Mouse (Mus musculus) C2C12 (cell line): Measurements from ENCODE around the gene Ppcdc.

Experiments used
- CEBPB ChIP-seq: IDR thresholded peaks from one replicate; pipeline ENCODE4 v1.6.1; 2011; ENCODE audit warnings: low read depth, mild to moderate bottlenecking, control low read depth, moderate library complexity
- CTCF ChIP-seq: IDR thresholded peaks from one replicate; pipeline ENCODE4 v1.5.1; 2011; ENCODE audit not compliant: control insufficient read depth, insufficient read depth, insufficient read length
- MAX ChIP-seq: IDR thresholded peaks from one replicate; pipeline ENCODE4 v1.6.1; 2011; ENCODE audit warnings: mild to moderate bottlenecking, control low read depth
- MYOD1 ChIP-seq: IDR thresholded peaks from one replicate; pipeline ENCODE4 v1.6.1; 2011; ENCODE audit warnings: low read depth; ENCODE audit not compliant: control insufficient read depth, insufficient read length
- USF1 ChIP-seq: IDR thresholded peaks from one replicate; pipeline ENCODE4 v1.6.1; 2011; ENCODE audit warnings: low read depth, mild to moderate bottlenecking, control low read depth, moderate library complexity

DNA sequence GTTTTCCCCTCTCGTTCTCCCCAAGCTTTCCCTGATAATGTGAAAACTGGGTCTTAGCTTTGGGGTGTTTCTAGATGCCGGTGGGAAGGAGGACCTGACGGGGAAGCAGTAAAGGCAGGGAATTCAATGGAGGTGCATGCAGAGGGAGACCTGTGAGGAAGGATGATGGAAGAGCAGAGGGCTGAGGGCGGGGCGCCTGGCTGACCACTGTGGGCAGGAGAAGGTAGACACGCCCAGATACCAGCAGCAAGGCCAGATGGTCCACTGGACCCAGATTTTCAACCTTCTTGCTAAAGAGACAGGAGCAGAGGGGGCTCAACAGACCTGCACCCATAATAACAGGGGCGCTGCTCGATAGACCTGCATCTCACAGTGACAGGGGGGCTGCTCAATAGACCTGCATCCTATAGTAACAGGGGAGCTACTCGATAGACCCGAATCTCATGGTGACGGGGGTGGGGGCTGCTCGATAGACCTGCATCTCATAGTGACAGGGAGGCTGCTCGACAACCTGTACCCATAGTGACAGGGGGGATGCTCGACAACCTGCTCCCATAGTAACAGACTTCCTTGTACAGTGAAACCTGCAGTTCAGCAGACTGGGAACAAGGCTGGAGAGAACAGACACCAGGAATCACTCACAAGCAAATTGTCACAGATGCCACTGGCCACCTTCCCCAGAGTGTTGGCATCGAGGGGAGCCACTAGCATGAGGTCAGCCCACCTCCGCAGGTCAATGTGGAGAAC, 20.2 kb downstream of the Ppcdc start:
- TF ChIP-seq CTCF: no peak
- no peak for TF ChIP-seq USF1
- no peak for TF ChIP-seq MAX
- TF ChIP-seq CEBPB: no peak
- no peak for TF ChIP-seq MYOD1
